Mouse (Mus musculus) urinary bladder, postnatal 4 days (tissue): Measurements from ENCODE around the gene Col5a1.
A peak's percentile ranks its signal among the peaks of the same experiment; 100 is the strongest.

Source experiments
- DNase-seq, 2 experiments: peaks; one replicate each; pipeline ENCODE4 v3.0.0; 2021 to 2022; ENCODE audit warnings: low spot score in 2 of 2

The Col5a1 gene

DNA sequence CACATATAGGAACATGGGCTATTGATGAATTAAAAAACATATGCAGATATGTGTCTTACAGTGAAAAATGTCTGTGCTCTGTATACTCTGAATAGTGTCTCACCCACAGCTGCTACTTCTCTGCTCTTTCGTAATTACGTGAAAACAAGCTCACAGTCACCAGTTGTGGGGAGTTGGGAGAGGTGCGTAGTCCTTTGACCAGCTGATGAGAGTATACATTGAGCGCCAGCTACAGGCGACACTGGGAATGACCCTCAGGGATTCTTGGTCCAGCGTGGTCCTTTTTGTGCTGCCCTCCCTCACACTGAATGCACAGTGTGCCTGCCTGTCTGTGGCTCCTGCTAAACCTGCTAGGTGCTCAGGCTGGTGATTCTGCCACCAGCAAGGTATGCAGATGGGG, 82.9 kb downstream of the Col5a1 start:
- DNase-seq = no peak

DNA sequence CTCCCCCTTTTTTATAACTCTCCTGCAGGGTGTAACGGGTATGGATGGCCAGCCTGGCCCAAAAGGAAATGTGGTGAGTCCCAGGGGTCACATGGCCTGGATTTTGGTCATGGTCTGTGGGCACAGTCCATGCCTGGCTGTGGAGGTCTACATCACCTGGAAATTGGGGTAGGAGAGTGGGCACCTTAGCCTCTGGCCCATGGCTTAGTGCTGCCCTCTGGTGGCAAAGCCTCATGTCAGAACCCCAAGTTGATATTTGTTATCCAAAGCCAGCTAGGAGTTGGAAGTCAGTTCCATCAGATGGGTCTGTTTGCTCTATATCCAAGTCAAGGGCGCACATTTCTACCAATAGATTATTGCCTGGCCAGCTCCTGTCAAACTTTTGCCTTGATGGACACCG, 87.6 kb downstream of the Col5a1 start:
- peak; percentile 32 to 73 for DNase-seq

GRCm38 (mm10) chr2:27975786-27976185, 89.6 kb downstream of the Col5a1 start:
- no peak for DNase-seq

- DNase-seq = no peak
These were observed 90.3 kb downstream of the Col5a1 start for GRCm38 (mm10) chr2:27976512-27976911.

GRCm38 (mm10) chr2:27981066-27981465, 94.8 kb downstream of the Col5a1 start:
- DNase-seq = no peak

DNA sequence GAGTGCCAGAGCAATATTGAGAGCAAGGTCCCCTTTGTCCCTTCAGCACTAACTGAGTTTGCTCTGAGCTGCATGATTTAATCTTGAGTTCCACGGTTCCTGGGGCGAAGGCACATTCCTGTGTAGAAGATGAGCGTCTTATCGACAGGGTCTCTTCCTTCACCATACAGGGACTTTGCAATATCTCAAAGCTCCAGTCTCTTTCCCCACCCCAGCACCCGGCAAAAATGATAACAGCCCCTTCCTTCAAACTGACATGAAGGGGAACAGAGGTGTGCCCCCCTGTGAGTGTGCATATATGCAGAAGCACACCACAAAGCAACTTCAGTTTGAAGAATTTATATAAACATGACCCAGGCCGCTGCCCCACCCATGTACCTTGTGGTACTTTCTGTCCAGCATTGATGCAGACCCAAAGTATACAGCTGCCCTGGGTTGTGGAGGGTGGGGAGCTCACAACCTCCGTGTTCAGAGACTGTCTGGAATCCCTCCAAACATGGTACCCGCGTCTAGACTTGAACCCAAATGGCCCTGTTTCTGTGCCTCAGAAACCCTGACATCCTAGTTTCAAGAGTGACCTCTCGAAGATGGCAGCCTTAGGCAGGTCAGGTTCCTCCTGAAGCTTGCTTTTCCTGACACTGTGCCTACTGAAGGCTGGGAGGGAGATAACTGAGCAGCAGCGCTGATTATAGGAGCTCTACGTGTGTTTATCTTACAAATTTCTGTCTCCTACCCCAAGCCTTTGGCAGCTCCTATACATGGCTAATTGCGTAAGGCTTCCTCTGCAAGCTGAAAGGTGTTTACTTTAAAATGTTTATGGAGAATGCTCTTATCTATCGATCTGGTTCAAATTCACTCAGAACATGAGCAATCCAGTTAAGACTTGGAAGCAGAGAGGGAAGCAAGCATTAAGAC, 95.7 kb downstream of the Col5a1 start:
- DNase-seq = no peak

DNA sequence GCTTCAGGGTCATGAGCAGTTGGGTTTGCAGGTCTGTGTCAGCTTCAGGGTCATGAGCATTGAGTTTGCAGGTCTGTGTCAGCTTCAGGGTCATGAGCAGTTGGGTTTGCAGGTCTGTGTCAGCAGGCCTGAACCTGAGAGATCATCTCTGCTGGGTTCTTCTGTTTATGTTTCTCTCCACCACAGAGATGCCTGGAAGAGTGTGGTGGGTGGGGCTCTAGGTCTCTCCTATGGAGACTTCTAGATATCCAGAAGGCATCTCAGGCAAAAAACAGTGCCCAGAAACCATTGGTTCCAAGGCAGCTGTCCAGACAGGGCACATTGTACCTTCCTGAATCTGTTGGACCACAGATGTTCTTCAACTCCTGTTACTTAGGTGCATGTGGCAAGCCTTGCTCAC, 96.9 kb downstream of the Col5a1 start:
- no peak for DNase-seq

GRCm38 (mm10) chr2:27983884-27984283, 97.7 kb downstream of the Col5a1 start:
- DNase-seq = no peak

- no peak for DNase-seq
These were observed 100.5 kb downstream of the Col5a1 start for GRCm38 (mm10) chr2:27986751-27987150.

GRCm38 (mm10) chr2:27990430-27991211, 104.4 kb downstream of the Col5a1 start:
- no peak for DNase-seq

- DNase-seq = no peak
These were observed 107.2 kb downstream of the Col5a1 start for GRCm38 (mm10) chr2:27993416-27993815.

DNA sequence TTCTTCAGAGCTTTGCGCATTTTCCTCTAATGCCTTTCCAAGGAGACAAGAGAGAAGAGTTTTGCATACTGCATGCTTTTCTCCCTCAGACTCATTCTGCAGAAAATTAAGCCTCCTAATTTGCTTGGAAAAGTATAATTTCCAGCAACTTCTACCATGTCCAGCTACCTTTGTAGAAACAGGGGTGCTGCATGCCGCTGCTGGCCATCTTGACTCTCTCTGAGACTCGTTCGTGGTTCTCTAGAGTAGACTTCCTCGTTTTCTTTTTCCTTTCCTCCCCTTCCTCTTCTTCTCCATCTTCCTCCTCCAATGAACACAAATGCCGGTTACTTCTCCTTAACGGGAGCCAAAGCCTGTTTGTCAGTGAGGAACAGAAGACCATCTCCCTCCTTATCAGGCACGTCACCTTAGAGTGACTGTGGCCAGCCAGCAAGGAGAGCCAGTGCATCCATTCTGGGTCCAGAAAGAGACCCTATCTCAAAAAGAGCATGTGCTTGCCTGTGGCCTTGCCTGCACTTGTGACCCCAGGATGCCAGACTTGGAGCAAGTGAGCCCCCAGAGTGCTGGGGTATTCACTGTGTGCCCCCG, 113.9 kb downstream of the Col5a1 start:
- no peak for DNase-seq

GRCm38 (mm10) chr2:28000660-28001059, 114.4 kb downstream of the Col5a1 start:
- DNase-seq = no peak

GRCm38 (mm10) chr2:28001206-28001605, 115.0 kb downstream of the Col5a1 start:
- DNase-seq = no peak

DNA sequence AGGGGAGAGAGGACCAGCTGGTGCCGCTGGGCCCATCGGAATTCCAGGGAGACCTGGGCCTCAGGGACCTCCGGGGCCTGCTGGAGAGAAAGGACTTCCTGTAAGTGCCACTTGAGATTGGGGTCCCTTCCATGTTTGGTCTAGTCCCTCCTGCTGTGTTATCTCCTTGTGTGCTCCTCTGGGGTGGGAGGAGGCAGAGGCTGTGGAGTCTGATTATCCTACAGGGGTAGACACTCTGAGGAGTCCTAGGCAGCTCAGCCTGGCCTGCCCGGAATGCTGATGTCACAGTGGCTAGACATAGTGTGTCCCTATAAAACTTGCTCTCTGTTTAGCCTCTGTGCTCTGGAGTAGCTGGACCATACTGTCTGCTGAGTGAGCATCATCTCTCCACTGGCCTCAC, 119.0 kb downstream of the Col5a1 start:
- DNase-seq = no peak

DNA sequence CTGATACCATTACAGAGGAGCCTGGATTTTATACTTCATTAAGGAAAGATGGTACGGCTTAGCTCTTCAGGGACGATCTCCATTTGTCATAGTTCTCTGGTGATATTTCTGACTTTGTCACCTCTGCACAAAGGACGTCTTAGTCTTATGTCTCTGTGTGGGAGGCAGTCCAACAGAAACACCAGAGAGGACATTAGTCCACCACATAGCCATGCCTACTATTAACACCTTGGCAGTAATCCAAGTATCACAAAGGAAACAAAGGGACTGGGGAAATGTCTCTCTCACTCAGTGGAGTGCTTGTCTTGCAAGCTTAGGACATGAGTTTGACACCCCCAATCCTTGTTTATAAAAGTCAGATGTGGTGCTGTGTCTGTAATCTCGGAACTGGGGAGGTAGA, 122.0 kb downstream of the Col5a1 start:
- no peak for DNase-seq

GRCm38 (mm10) chr2:28012367-28012766, 126.1 kb downstream of the Col5a1 start:
- no peak for DNase-seq

GRCm38 (mm10) chr2:28014778-28015177, 128.6 kb downstream of the Col5a1 start:
- no peak for DNase-seq

- no peak for DNase-seq
These were observed 138.2 kb downstream of the Col5a1 start for GRCm38 (mm10) chr2:28024416-28024815.

DNA sequence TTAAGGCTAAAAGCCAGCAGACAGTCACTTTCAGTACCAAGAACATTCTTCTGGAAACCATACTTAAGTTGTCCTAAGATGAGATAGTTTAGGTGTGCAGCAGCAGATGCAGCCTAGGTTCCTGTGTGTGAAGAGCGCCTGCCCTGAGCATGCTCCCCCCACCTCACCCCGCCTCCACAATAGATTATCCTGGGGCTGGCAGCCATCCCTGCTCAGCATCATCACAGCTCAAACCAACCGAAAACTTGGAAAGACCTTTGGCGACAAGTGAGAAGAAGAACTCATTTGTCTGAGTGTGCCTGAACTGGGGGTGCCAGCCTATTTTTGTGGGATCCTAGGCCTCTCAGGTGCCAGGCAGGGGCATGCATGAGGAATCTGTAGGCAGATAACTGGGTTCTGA, 139.6 kb downstream of the Col5a1 start:
- DNase-seq = no peak

DNA sequence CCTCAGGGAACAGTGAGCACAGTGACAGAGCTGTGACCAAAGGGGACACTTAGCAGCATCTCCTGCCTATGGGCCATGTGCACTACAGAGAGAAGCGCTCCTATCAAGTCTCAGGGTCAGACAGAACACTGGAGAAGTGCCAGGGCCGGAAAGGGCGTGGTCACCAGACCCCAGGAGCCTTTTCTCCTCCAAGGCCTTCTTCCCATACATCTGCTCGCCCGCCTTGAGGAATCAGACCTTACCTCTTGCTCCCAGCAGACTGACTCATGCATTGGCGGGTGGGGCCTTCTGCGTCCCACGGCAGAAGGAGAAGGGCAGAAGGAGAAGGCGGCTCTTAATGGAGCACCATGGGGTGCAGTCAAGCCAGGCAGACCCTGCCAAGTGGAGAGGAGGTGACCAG, 145.6 kb downstream of the Col5a1 start:
- no peak for DNase-seq

- DNase-seq = no peak
These were observed 146.2 kb downstream of the Col5a1 start for GRCm38 (mm10) chr2:28032469-28032868.
